In genomic region chr14:105599550-105600453, GRCm38 (mm10) we compare ENCODE assay signal across 18 mouse cellular contexts.
DNase-seq lines count a peak whose midpoint lies in the region; ATAC-seq lines count a peak whose summit lies in the region.
"Had no signal": no experiment of that assay in that cellular context is flagged by ENCODE, and none has a peak within 500 bp of the region (broad histone marks: within the 10 kb centered on the region; RNA-seq: fewer than 3 reads in every experiment).

No protein-coding gene starts in this region.

- no peak overlapping the region for H3K9ac ChIP-seq in hindbrain, embryonic 13.5 days
- H3K9ac ChIP-seq: heart, embryonic 13.5 days; lung, embryonic 14.5 days; neural tube, embryonic 15.5 days had no signal

- DNase-seq in hindbrain, embryonic 10.5 days (ENCODE audit: low spot score): no peak
- peak; percentile 56 to 67 for DNase-seq in left cerebral cortex, postnatal 25 days (ENCODE audit: low spot score in 2 of 2)
- DNase-seq in left cerebral cortex, adult 11 months (ENCODE audit: low spot score): no peak
- DNase-seq in brain, embryonic 18.5 days (ENCODE audit: low read depth, low spot score): peak; percentile 16
- peak; percentile 33 to 50 for DNase-seq in right cerebral cortex, postnatal 10 days (ENCODE audit: low spot score in 2 of 2)
- no peak for DNase-seq in ovary, postnatal 14 days (ENCODE audit: low spot score)
- no peak for DNase-seq in kidney, postnatal 14 days
- DNase-seq: cerebellum, adult 9-11 months; kidney, adult 11 months; kidney, postnatal 25 days; lung, embryonic 14.5 days; retina, postnatal 1 day; thymus, postnatal 4 days had no signal

- WGBS in hindbrain, embryonic 13.5 days: 85% methylated on average over 24 of the region's 24 CpGs
- WGBS in hindbrain, embryonic 10.5 days: 92% methylated on average over 24 of the region's 24 CpGs

- H3K4me3 ChIP-seq in hindbrain, embryonic 13.5 days: no peak overlapping the region
- H3K4me3 ChIP-seq in hindbrain, embryonic 10.5 days: no peak overlapping the region
- H3K4me3 ChIP-seq: heart, embryonic 13.5 days; neural tube, embryonic 15.5 days had no signal

- no peak for ATAC-seq in hindbrain, embryonic 13.5 days (ENCODE audit: low FRiP score)

- H3K9me3 ChIP-seq in hindbrain, embryonic 13.5 days: no peaks in the 10 kb centered on the region
- H3K9me3 ChIP-seq in hindbrain, embryonic 10.5 days: no peaks in the 10 kb centered on the region
- H3K9me3 ChIP-seq: neural tube, embryonic 15.5 days had no signal

- no peaks in the 10 kb centered on the region for H3K36me3 ChIP-seq in hindbrain, embryonic 13.5 days
- H3K36me3 ChIP-seq in hindbrain, embryonic 10.5 days: no peaks in the 10 kb centered on the region
- H3K36me3 ChIP-seq: neural tube, embryonic 15.5 days had no signal

- intact Hi-C loops in left cerebral cortex, postnatal 25 days (cut with DNase I): loop anchor here (5.0 kb wide), 1 partner anchor 103 kb away; no protein-coding TSS in a partner anchor

- H3K4me2 ChIP-seq in hindbrain, embryonic 13.5 days: no peak overlapping the region
- H3K4me2 ChIP-seq: heart, embryonic 13.5 days; liver, embryonic 11.5 days; lung, embryonic 14.5 days; neural tube, embryonic 15.5 days had no signal

- H3K27ac ChIP-seq in hindbrain, embryonic 13.5 days: peak overlapping the region; percentile 48; the same call in 1 of the 2 replicates
- no peak overlapping the region for H3K27ac ChIP-seq in hindbrain, embryonic 10.5 days
- H3K27ac ChIP-seq: heart, embryonic 13.5 days; macrophage; neural tube, embryonic 15.5 days had no signal

- H3K4me1 ChIP-seq in hindbrain, embryonic 13.5 days (replicated peaks): 0 out of 2 replicates have a peak, but pooled peaks cover 2% of the 10 kb centered on the region
- H3K4me1 ChIP-seq in hindbrain, embryonic 10.5 days (replicated peaks): 0 out of 2 replicates have a peak, but pooled peaks cover 3% of the 10 kb centered on the region
- H3K4me1 ChIP-seq: heart, embryonic 13.5 days had no signal

- H3K27me3 ChIP-seq in hindbrain, embryonic 13.5 days: no peaks in the 10 kb centered on the region
- H3K27me3 ChIP-seq in hindbrain, embryonic 10.5 days (ENCODE audit: insufficient read depth, poor library complexity, severe bottlenecking): no peaks in the 10 kb centered on the region
- H3K27me3 ChIP-seq: heart, embryonic 13.5 days; neural tube, embryonic 15.5 days had no signal

Comparison
In these comparisons a context has a peak if more than half of its experiments do, and no peak if none do; other contexts are left out.
1. DNase-seq: peak in left cerebral cortex, postnatal 25 days (2 of 2), brain, embryonic 18.5 days (single experiment) and right cerebral cortex, postnatal 10 days (2 of 2); none in hindbrain, embryonic 10.5 days (single experiment), left cerebral cortex, adult 11 months (single experiment), ovary, postnatal 14 days (single experiment) and kidney, postnatal 14 days (single experiment).